Mouse (Mus musculus): ENCODE measurements around the gene Phrf1.
"Not testable (repeated sequence)": the region's sequence is repeated elsewhere in the genome, so short reads cannot be mapped to it uniquely, and the experiment has no call there.

Phrf1 gene

DNA sequence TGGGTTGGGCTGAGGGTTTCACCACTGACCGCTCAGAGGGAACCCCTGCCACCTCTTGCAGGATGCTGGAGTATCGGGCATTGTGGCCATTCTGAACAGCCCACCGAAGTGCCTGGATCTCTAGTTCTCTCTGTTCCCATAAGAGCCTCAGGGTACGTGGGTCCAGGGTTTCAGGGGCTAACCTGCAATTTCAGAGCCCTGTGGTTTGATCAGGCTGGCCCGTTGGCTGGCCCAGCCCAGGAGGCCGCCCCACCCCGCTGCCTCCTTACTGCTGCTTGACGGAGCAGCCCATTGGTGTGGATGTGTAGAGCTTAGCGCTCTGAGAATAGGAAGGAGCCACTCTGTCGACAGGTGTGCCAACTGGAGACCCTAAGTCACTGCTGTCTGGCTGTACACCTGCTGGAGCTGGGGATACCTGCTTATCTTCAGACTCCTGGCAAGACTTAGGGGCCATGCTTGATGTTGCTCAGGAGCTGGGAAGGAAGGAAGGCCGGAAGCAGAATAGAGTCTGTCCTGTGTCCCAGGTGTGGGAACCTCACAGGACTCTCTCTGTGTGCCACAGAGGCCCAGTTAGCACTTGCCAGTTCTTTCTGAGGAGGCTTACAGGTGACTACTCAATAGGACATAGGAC, 14.9 kb upstream of the Phrf1 start, which contains the start of gene Lmntd2:
TSS of gene Lmntd2 (minus strand) at position 476 of the 631 bp plus-strand sequence.
- DNase-seq (ENCODE audit: low spot score in 2 of 2), result no peak

- no peak for DNase-seq (ENCODE audit: low spot score in 2 of 2)
Observed at GRCm38 (mm10) chr7:141214310-141214709, 14.3 kb upstream of the Phrf1 start.

DNA sequence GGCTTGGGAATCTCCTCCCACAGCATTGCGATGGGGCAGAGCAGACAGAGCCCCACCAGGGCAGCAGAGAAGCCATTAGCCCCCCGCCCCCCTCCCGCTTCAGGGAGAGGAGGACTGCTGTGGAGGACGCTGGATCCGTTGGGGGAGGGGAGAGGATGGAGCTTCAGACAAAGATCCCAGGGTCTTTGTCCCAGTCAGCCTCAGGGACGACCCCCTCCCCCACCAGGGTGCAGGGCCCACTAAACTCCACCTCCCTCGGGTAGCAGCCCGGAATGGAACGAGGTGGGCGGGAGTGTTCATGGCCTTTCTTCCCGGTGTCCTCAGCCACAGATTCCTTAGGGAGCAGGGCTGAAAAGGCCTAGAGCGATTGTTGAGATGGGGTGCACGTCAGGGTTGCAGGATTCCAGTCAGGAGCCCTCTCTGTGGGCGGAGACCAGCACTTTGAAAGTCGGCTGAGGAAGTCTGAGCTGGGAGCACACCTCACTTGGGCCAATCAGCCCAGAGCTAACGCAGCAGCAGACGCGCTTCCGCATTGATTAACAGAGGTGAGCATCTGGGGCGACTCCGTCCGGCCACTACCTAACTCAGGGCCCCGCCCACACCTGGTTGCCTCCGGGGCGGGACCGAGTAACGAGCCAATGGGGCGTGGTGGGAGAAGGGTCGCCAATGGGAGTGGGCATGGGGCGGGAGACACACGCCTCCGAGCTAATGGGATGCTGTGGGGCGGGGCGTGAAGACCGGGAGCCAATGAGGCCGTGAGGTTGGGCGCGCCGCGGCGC, 13.3 kb upstream of the Phrf1 start, which contains the start of gene Rassf7:
TSS of gene Rassf7 (plus strand) at position 760 of the 779 bp plus-strand sequence.
- DNase-seq (ENCODE audit: low spot score in 2 of 2), result peak; percentile 90 to 92

DNA sequence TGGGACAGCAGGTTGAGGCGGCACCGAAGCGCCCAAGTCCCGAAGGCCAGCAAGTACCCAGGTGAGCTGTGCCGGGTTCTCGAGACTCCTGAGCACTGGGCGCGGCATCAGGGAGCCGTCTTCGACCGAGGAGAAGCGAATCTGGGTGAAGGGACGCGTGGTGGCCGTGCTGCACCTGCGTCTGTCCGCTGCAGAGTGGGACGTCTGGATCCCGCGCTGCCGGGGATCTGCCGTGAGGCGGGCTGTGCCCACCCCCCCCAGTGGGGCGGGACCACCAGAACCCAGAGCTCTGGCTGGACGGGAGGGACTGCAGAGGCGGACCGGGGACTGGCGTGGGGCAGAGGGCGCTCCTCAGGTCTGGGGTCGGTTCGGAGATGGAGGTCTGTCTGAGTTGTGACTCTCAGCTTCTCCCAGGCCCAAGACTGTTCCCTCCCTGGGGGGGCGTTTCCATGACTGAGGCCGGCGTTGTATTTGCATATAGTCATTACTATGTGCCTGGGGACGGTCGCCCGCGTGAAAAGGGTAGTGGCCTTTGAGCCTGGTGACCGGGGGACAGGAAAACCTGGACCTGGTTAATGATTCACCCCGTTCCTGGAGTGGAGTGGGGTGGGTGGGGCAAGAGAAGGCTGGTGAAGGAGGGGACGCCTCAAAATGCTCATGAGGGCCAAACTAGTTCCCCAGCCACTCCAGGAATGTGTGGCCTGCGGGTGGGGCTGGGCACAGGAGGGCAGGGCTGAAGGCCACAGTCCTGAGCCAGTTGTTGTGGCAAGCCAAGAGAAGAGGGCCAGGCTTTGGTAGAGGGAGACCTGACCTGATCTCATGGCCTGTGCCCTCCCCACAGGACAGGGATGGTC, 12.5 kb upstream of the Phrf1 start:
- DNase-seq (ENCODE audit: low spot score in 2 of 2), result peak; percentile 72 to 74

- no peak for DNase-seq (ENCODE audit: low spot score in 2 of 2)
Observed at GRCm38 (mm10) chr7:141216894-141217293, 11.7 kb upstream of the Phrf1 start.

- peak in 1 of 2 experiments; percentile 21 for DNase-seq (ENCODE audit: low spot score in 2 of 2)
Observed at GRCm38 (mm10) chr7:141217343-141218013, 11.1 kb upstream of the Phrf1 start.

GRCm38 (mm10) chr7:141218141-141218540, 10.4 kb upstream of the Phrf1 start:
- DNase-seq (ENCODE audit: low spot score in 2 of 2), result peak in 1 of 2 experiments; percentile 18

DNA sequence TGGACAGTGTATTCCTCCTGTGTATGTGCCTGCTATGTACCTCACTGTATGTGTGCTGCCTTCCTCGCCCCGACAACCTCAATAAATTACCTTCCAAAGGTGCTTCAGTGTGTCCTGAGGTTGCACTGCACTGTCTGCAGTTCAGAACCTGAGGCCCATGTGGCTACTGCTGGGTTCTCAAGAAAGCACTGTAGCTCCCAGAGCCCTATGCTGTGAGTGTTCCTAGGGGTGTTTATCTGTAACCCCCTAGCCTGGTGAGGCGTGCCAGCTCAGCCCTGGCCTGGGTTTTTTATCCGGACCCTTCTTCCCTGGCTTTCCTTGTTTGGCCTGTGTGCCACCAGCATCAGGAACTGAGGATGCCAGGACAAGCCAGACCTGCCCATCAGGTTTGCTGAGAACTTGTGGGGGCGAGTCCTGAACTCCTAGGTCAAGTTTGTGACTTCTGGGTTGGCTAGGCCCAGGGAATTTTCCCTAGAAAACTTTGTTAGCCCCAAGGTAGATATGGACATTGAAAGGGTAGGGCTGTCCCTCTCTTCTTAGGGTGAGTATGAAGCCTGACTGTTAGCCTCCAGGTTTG, 9.9 kb upstream of the Phrf1 start:
- DNase-seq (ENCODE audit: low spot score in 2 of 2), result peak in 1 of 2 experiments; percentile 19

GRCm38 (mm10) chr7:141219558-141220099, 9.0 kb upstream of the Phrf1 start:
- DNase-seq (ENCODE audit: low spot score in 2 of 2), result peak in 1 of 2 experiments; percentile 15

- DNase-seq (ENCODE audit: low spot score in 2 of 2), result peak in 1 of 2 experiments; percentile 17
Observed at GRCm38 (mm10) chr7:141220377-141220776, 8.2 kb upstream of the Phrf1 start.

DNA sequence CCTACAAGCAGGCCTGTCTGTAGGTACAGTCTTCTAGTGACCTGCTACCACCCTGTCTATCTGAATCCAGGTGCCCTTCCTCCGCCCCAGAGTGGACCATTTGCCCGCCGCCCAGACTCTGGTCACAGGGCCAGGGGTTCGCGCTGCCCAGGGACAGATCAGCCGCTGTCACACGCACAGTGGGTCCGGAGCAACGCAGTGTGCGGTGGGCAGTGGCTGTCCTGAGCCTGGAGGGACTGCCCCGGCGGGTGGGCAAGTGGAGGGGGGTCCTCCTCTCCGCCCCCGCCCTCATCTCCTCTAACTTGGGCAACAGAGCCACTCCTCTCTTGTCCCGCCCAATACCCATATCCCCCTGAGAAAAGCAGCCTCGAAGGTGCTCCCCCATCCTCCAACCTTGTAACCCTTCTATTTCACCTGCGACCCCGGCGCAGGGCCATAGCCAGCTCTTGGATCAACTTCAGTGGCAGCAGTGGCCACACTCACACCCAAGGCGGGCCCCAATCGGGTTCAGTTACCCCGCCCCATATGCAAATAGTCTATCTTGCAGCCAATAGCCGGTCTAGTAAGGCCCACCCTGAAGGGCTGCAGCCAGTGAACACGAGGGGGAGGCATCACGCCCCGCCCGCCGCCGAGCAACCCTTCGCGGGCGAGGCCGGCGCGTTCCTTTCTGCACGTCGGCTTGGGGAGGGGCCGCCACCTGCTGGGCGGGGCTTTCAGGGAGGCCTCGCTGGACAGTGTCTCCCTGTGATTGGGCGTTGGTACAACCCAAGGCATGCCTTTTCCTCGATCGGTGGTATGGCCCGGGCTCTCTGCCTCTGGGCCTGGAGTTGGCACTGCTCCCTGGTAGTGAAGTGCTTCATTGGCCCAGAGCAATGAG, 7.1 kb upstream of the Phrf1 start:
- peak; percentile 97 to 99 for DNase-seq (ENCODE audit: low spot score in 2 of 2)

- no peak for DNase-seq (ENCODE audit: low spot score in 2 of 2)
Observed at GRCm38 (mm10) chr7:141222126-141222467, 6.5 kb upstream of the Phrf1 start.

- no peak for DNase-seq (ENCODE audit: low spot score in 2 of 2)
Observed at GRCm38 (mm10) chr7:141222696-141223215, 5.8 kb upstream of the Phrf1 start.

GRCm38 (mm10) chr7:141226535-141226934, 2.0 kb upstream of the Phrf1 start:
- no peak for DNase-seq (ENCODE audit: low spot score in 2 of 2)

- no peak for DNase-seq (ENCODE audit: low spot score in 2 of 2)
Observed at GRCm38 (mm10) chr7:141227796-141228195, 788 bp upstream of the Phrf1 start.

DNA sequence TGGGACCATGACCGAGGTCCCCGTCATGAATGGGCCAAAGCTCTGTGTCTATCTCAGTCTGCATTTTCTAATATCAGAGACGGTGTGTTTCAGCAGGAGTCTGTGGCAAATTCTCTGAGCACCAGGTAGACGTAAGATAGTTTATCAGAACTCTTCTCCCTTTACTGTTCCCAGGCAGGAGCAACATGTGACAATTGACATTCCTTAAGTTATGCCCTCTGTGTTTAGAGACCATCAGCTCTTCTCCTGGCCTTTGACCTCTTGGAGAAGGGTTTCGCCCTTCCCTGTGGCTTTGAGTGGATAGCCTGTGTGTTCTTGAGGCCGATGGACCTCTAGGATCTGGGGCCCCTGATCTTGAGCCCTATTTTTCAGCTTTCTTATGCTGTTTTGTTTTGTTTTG, 1.1 kb downstream of the Phrf1 start:
- no peak for DNase-seq (ENCODE audit: low spot score in 2 of 2)

DNA sequence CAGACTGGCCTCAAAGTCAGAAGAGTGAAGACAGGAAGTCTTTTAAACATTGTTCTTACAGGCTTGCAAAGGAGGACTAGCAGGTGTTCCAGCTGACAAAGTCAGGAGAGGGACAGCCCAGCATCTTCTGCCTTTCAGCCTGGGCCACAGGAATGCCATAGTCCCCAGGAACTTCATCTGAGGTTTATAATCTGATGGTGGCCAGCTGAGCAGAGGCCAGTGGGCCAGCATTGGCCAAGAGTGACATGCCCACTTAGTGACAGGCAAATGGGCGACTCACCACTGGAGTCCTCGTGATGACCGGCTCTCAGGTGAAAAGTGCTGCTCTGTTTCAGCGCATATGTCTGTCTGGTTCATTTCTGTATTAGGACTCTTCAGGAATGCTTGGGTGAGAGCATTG, 2.0 kb downstream of the Phrf1 start:
- DNase-seq (ENCODE audit: low spot score in 2 of 2), result no peak

GRCm38 (mm10) chr7:141231111-141231510, 2.5 kb downstream of the Phrf1 start:
- no peak for DNase-seq (ENCODE audit: low spot score in 2 of 2)

GRCm38 (mm10) chr7:141231551-141231950, 3.0 kb downstream of the Phrf1 start:
- no peak for DNase-seq (ENCODE audit: low spot score in 2 of 2)

DNA sequence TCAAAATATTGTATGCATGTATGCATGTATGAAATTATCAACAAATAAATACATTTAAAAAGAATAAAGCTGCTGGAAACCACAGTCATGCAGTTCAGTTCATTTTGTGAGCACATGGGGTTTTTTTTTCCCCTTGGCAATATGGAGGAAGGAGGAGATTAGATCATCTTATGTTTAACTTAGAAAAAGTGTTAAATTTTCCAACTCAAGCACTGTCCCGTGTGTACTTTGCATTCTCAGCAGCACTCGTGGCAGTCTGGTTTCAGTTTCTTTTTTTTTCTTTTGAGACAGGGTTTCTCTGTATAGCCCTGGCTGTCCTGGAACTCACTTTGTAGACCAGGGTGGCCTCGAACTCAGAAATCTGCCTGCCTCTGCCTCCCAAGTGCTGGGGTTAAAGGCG, 21.9 kb downstream of the Phrf1 start:
- not testable (repeated sequence) for DNase-seq (ENCODE audit: low spot score in 2 of 2)

Measured in urinary bladder, postnatal 4 days (tissue).